Mouse (Mus musculus) NIH3T3 (cell line): ENCODE measurements at regions not wholly inside any gene's neighbourhood (a gene's known extent, or its start where the extent isn't known, plus 50 kb on each side); places are given as distances from the start of the nearest gene placed in this dataset.

ENCODE experiments used
- DNase-seq: peaks from one replicate; pipeline ENCODE4 v3.0.0-alpha.2; 2012; ENCODE audit warnings: low read depth

- no peak for DNase-seq
These were observed 199.5 kb upstream of the Gk2 start for GRCm38 (mm10) chr5:97656167-97656924.

GRCm38 (mm10) chr5:97655266-97655665 lies 198.4 kb upstream of the Gk2 start:
- DNase-seq = no peak

GRCm38 (mm10) chr5:97654414-97654813 lies 197.6 kb upstream of the Gk2 start:
- no peak for DNase-seq

DNA sequence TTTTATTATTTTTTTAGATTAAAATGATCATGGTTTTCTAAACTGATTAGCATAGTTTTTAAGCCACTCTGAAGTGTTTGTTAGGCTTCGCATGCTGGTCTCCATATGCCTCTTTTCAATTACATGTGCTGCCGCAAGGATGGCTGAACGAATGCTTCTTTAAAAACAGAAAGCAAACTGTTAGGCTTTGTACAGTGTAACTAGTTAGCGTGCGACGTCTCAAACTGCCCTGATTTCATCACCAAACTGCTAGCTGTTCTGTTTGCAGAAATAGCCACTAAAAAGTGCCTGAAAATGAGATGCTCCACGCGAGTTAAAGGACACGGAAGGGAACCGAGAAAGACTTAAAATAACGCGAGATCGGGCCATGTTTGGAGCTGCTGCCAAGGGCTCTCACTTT lies 185.4 kb upstream of the Gk2 start:
- no peak for DNase-seq

GRCm38 (mm10) chr5:97641646-97642045 lies 184.8 kb upstream of the Gk2 start:
- DNase-seq = no peak

DNA sequence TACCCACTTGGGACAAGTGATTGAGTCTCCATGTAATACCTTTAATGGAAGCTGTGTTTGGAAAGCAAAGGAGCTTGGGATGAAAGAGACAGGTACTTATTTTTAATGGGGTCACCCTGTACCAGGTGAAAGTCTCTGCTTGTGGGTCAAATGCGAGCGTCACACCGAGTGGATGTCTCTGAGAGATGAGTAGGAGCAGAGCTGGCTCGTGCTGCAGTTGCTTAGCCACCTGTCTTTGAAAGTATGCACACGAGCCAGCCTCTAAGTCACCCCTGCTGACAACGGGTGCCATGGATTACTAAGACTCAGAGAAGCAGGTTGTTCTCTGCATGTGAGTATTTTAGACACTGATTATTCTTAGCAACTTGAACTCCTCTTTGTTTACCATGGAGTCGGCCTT lies 179.5 kb upstream of the Gk2 start:
- no peak for DNase-seq

- DNase-seq = no peak
These were observed 176.9 kb upstream of the Gk2 start for GRCm38 (mm10) chr5:97633766-97634165.

GRCm38 (mm10) chr5:97632791-97633190 lies 176.0 kb upstream of the Gk2 start:
- DNase-seq = no peak

DNA sequence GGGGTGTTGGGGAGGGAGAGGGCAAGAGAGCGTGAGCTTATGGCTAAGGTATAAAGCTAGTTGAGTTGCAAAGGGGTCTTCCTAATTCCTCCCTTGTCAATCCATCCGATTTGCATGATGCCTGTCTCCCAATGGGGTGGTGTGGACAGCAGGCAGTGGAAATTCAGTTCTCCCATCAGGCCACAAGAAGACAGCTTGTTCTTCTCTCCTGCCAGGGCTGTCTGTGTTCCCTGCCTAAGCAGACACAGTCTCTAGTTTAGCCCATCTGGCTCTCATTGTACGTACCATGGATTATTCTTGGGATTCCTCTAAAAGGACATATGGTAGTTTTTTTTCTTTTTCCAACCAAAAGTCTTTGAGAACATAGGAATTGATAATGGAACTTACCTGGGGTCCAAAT lies 168.4 kb upstream of the Gk2 start:
- no peak for DNase-seq

DNA sequence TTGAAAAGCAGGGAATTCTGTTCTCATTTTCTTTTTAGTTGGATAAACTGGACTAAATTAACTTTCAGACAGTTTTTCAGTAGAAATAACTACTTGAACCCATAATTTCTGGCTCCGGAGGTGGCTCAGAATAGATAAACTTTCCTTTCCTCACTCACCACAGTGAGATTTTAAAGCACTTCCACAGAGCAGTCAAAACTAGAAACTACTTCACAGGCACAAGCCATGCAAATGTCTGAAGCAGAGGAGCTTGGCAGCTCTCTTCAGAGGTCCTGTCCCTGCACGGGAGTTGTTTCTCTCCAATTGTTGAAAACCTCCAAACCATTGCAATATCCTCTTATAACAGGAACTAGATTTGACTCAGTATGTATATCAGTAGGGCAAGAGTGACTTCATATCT lies 163.1 kb upstream of the Gk2 start:
- DNase-seq = no peak

DNA sequence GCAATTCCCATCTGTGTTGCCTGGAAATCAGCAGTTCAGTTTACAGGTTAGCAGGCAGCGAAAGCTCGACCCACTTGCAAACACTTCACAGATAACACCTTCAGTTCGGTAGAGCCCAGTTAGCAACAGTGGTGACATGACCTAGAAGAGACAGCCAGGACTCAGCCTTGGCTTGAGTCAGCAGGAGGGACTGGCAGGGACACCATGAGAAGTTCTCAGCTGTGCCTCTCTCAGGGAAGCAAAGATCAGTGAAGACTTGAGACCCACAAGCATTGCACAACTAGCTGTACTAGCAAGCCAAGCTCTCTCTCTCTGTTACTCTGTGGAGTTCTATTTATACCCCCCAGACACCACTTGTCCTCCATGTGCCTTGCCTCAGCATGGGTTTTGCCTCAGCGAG lies 161.6 kb upstream of the Gk2 start:
- DNase-seq = no peak

DNA sequence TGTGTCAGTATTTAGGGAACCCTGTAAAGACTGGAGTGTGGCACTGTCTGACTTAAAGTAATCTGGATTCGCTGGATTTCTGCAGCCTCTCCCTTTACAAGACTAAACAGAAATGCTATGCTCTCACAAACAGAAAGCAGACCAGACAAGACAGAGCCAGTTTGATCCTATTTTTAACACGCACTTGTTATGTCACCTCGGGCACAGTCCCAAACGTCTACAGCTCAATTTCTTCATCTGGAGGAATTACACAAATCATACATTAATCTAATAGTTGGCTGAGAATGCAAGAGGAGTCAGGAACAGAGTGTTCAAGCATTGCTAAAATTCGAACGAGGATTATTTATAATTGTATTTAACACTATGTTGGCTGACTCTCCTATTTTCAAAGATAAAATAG lies 145.4 kb upstream of the Gk2 start:
- no peak for DNase-seq

- no peak for DNase-seq
These were observed 144.6 kb upstream of the Gk2 start for GRCm38 (mm10) chr5:97601384-97601783.

DNA sequence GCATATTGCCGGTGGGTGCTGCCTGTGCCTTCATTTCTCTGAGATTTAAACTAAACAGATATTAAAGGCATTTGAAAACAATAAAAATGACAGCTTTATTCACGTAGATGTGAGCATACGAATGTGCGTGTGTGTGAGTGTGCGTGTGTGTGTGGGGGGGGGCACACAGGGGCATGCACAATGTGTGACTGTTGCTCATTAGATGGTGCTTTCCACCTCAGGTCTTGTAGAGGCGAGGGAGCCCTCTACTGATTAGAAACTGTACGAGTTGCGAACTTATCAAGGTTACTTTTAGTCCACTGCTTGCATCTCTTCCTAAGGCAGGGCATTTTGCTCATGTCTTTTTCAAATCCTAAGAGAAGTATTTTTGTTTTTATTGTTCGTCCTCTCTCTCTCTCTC lies 141.9 kb upstream of the Gk2 start:
- no peak for DNase-seq

- DNase-seq = no peak
These were observed 139.1 kb upstream of the Gk2 start for GRCm38 (mm10) chr5:97595916-97596315.

- no peak for DNase-seq
These were observed 137.3 kb upstream of the Gk2 start for GRCm38 (mm10) chr5:97594081-97594480.

DNA sequence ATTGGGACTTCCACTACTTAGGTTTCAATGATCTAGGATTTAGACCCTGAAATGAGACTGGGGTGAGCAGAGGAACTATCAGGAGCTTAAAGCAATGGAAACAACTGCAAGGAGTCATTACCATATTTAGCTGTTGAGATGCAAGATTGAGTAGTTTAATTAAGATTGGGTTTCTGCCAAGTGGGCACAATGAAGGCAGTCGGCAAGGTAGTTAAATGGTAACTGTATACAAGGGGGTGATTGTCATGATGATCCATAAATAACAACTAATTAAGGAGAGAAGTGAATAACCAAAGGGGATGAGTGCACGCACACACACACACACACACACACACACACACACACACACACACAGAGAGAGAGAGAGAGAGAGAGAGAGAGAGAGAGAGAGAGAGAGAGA lies 125.7 kb upstream of the Gk2 start:
- no peak for DNase-seq

DNA sequence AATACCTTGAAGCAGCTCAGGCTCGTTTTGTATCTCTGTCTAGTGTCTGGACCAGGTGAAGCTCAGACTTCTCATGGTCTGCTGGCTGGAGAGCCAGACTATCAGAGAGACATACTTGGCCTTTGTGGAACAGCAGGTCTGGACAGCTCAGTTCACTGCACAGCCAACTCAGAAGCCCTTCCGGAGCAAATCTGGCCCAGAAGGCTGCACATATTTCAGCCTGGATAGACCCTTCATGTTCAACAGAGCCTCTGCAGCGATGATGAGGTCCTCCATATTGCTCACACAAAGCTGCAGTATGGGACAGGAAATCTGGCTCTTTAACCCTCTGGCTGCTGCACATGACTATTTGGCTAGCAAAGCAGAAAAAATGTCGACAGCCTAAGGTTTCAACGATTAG lies 108.7 kb upstream of the Gk2 start:
- no peak for DNase-seq

GRCm38 (mm10) chr5:97563724-97564123 lies 106.9 kb upstream of the Gk2 start:
- no peak for DNase-seq

DNA sequence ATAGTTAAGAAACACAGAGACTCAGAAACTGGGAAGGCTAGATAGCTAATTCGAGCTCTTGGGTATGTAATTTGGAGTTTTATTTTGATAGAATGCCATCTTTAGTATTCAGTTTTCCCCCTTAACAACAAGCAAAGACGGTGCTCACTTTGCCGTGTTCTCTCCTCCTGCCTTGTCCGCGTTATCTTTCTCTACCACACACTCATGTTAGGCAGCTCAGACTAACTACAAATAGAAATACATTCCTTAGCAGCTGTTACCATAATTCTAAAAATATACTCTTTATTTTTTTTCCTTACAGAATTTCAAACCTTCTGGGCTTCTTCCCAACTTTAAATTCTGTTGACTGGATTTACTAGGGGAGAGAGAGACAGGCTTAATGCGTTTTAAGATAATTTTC lies 97.5 kb upstream of the Gk2 start:
- DNase-seq = no peak

- DNase-seq = peak; percentile 27
These were observed 96.3 kb upstream of the Gk2 start for GRCm38 (mm10) chr5:97553122-97553521.

DNA sequence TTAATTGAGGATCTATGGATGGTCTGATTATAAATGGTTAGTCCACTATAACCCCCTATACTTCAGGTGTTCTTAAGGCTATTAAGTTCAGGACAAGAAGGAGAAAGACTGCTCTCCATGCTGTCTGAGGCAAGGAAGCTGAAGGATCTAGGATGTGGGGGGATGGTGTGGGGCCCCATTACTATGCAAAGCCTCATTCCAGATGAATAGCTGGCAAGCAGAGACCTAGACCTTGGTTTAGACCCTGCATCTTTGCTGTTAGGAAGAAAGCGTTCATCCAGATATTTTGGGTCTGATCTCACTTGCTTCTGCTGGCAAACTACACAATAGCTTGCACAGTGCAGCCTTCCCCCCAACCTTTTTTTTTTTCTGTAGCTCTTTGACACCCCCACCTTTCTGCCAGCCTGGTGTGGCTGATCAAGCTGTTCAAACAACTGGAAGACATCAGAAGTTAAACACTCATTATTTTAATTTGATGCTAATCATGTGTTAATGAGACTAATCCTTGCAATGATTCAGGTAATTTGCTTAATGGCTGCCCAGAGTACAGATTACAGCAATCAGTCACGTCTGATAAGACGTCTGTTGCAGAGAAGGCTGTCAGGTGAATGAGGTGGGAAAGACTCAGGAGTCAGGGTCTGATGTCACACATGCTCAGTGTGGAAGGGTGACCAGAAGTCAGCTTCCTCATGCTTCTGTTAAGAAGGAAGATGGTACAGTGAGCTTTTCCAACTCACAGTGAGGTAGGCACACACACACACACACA lies 80.9 kb upstream of the Gk2 start:
- no peak for DNase-seq

- no peak for DNase-seq
These were observed 76.9 kb upstream of the Gk2 start for GRCm38 (mm10) chr5:97533733-97534132.

- no peak for DNase-seq
These were observed 70.7 kb upstream of the Gk2 start for GRCm38 (mm10) chr5:97527555-97527954.
